Mouse (Mus musculus) forebrain, postnatal 0 days (tissue): ENCODE data around the gene Pigo. TPM values are rescaled to one million over a fixed set of nuclear protein-coding genes. Genes with fewer than 3 reads are reported as not detected.

ENCODE experiments used
- ATAC-seq: fragments of 200-750 bp; cut with Nextera tagmentation; 2 replicates; pipeline ENCODE4 v1.8.0; 2017; ENCODE audit warnings: mild to moderate bottlenecking, moderate library complexity
- DNase-seq: peaks from one replicate; pipeline ENCODE4 v3.0.0-alpha.2; 2015
- H3K27ac ChIP-seq: fragments of 300-500 bp; sonication (generic); 2 replicates; pipeline ENCODE4 v1.5.1; 2014; ENCODE audit warnings: low read depth, mild to moderate bottlenecking, antibody characterized with exemption, low read length, moderate library complexity, mixed read lengths
- H3K27me3 ChIP-seq: fragments of 300-500 bp; sonication (generic); 2 replicates; pipeline ENCODE4 v1.6.1; 2014; ENCODE audit warnings: mild to moderate bottlenecking, low read length, mixed read lengths; ENCODE audit not compliant: insufficient read depth
- H3K36me3 ChIP-seq: fragments of 300-500 bp; sonication (generic); 2 replicates; pipeline ENCODE4 v1.6.1; 2014; ENCODE audit warnings: mild to moderate bottlenecking, moderate library complexity; ENCODE audit not compliant: insufficient read depth
- H3K4me1 ChIP-seq: fragments of 300-500 bp; sonication (generic); 2 replicates; pipeline ENCODE4 v1.6.1; 2014; ENCODE audit warnings: antibody characterized with exemption; ENCODE audit not compliant: insufficient read depth
- H3K4me2 ChIP-seq: fragments of 300-500 bp; sonication (generic); 2 replicates; pipeline ENCODE4 v1.6.1; 2014; ENCODE audit warnings: low read depth, mild to moderate bottlenecking, moderate library complexity
- H3K4me3 ChIP-seq: fragments of 300-500 bp; sonication (generic); 2 replicates; pipeline ENCODE4 v1.5.1; 2014; ENCODE audit warnings: low read depth, low read length, mixed read lengths
- H3K9ac ChIP-seq: fragments of 300-500 bp; sonication (generic); 2 replicates; pipeline ENCODE4 v1.6.1; 2014; ENCODE audit warnings: mild to moderate bottlenecking
- H3K9me3 ChIP-seq: fragments of 300-500 bp; sonication (generic); 2 replicates; pipeline ENCODE4 v1.6.1; 2016; ENCODE audit warnings: low read length
- CTCF ChIP-seq: sonication (generic); IDR thresholded peaks from 2 replicates; pipeline ENCODE4 v1.5.1; 2016; ENCODE audit warnings: antibody characterized with exemption, control low read depth, low read depth
- WGBS: fragments of 180-500 bp; shearing (Covaris S2); extraction: QIAGEN DNeasy Blood & Tissue Kit; methylation state at CpG from one replicate; pipeline ENCODE4 v1.1.7; 2014; 5-methylcytosine and 5-hydroxymethylcytosine counted together
- polyA plus RNA-seq: library from polyadenylated mRNA; unstranded; fragments of >200 nt; fragmentation: Nextera tagmentation; extraction: Ambion mirVana; gene quantifications from 2 replicates; pipeline ENCODE4 v1.2.1, GENCODE M21; 2015
- total RNA-seq: library from RNA; depleted of rRNA; stranded (reverse); fragments of >200 nt; gene quantifications from 2 replicates; pipeline ENCODE4 v1.2.3, GENCODE M21; 2014; rRNA removed

Gene Pigo
- total RNA-seq (15.6 and 20.3 TPM in 2 replicates), polyA plus RNA-seq (16.5 and 21.9 TPM in 2 replicates)

- peaks cover 59% of the 10 kb centered on the region for H3K36me3 ChIP-seq
- no peaks in the 10 kb centered on the region for H3K27me3 ChIP-seq
- H3K4me1 ChIP-seq: peaks cover 13% of the 10 kb centered on the region
- TF ChIP-seq CTCF: peak; percentile 87
- DNase-seq (peak; percentile 97), ATAC-seq (peak; percentile 96)
- no peaks in the 10 kb centered on the region for H3K9me3 ChIP-seq
- H3K9ac ChIP-seq: peak within 1 kb of the TSS; percentile 37
- H3K4me2 ChIP-seq: peak within 1 kb of the TSS; percentile 61
- 9% methylated on average over 42 of the region's 42 CpGs for WGBS
- H3K4me3 ChIP-seq: peak within 1 kb of the TSS; percentile 39
- H3K27ac ChIP-seq: peak within 1 kb of the TSS; percentile 83
Observed at GRCm38 (mm10) chr4:43025084-43025960, at the start of gene Pigo. Pigo (minus strand) TSS chr4:43025819.

DNA sequence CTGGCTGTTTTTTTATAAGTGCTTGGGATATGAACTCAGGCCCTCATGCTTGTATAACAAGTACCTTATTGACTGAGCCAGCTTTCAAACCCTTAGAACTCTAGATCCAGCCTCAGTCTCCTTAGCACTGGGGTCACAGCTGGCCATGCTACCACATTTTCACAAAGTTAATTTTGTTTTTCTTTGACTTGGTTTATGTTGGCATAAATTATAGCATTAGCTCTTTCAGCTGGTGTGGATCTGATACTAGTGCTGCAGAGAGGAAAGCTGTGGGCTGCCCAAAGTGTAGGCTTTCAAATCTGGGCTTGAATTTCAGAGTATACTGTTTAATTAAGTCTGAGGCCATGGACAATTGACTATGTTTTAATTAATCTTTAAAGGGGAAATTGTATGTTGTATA lies 49.3 kb upstream of the Pigo start:
- Histone ChIP-seq H3K9me3 (no peaks in the 10 kb centered on the region), H3K27ac (no peak overlapping the region), H3K4me1 (no peaks in the 10 kb centered on the region), H3K36me3 (no peaks in the 10 kb centered on the region), H3K4me2 (no peak overlapping the region), H3K27me3 (no peaks in the 10 kb centered on the region), H3K9ac (no peak overlapping the region), H3K4me3 (no peak overlapping the region)
- DNase-seq (no peak), ATAC-seq (no peak)
- no peak for TF ChIP-seq CTCF

- TF ChIP-seq CTCF: no peak
- no peak overlapping the region for H3K27ac ChIP-seq
- no peaks in the 10 kb centered on the region for H3K9me3 ChIP-seq
- no peak for ATAC-seq
- 97% methylated on average over 4 of the region's 4 CpGs for WGBS
- no peak overlapping the region for H3K4me3 ChIP-seq
- H3K4me2 ChIP-seq: no peak overlapping the region
- no peaks in the 10 kb centered on the region for H3K27me3 ChIP-seq
- DNase-seq: no peak
- no peaks in the 10 kb centered on the region for H3K36me3 ChIP-seq
- H3K4me1 ChIP-seq: peaks cover 4% of the 10 kb centered on the region; the same call in 1 of the 2 replicates
- no peak overlapping the region for H3K9ac ChIP-seq
Observed at GRCm38 (mm10) chr4:43065471-43065870, 39.9 kb upstream of the Pigo start.

GRCm38 (mm10) chr4:43060286-43060685 lies 34.7 kb upstream of the Pigo start:
- Histone ChIP-seq H3K9me3 (no peaks in the 10 kb centered on the region), H3K27ac (no peak overlapping the region), H3K9ac (no peak overlapping the region), H3K4me3 (0 out of 2 replicates have a peak overlapping the region, but pooled peaks have one; percentile 65), H3K36me3 (no peaks in the 10 kb centered on the region), H3K4me2 (peak overlapping the region; percentile 59), H3K4me1 (peaks cover 4% of the 10 kb centered on the region; the same call in 1 of the 2 replicates), H3K27me3 (no peaks in the 10 kb centered on the region)
- WGBS: 24% methylated on average over 3 of the region's 3 CpGs
- DNase-seq (peak; percentile 11), ATAC-seq (no peak)
- TF ChIP-seq CTCF: peak; percentile 23; the same call in 1 of the 2 replicates

- Histone ChIP-seq H3K27ac (no peak overlapping the region; the same call in 1 of the 2 replicates), H3K9ac (peak overlapping the region; percentile 62), H3K4me1 (peaks cover 4% of the 10 kb centered on the region; the same call in 1 of the 2 replicates), H3K4me3 (peak overlapping the region; percentile 65), H3K27me3 (no peaks in the 10 kb centered on the region), H3K4me2 (peak overlapping the region; percentile 59), H3K36me3 (no peaks in the 10 kb centered on the region), H3K9me3 (no peaks in the 10 kb centered on the region)
- DNase-seq (no peak), ATAC-seq (no peak)
- 30% methylated on average over 3 of the region's 3 CpGs for WGBS
- no peak for TF ChIP-seq CTCF
Observed at GRCm38 (mm10) chr4:43059697-43060096, 34.1 kb upstream of the Pigo start.

- Histone ChIP-seq H3K9ac (peak within 1 kb of the TSS; percentile 62), H3K4me3 (peak within 1 kb of the TSS; percentile 65), H3K4me1 (peaks cover 4% of the 10 kb centered on the region; the same call in 1 of the 2 replicates), H3K9me3 (no peaks in the 10 kb centered on the region), H3K4me2 (peak within 1 kb of the TSS; percentile 59), H3K27ac (peak within 1 kb of the TSS; percentile 82), H3K36me3 (no peaks in the 10 kb centered on the region), H3K27me3 (no peaks in the 10 kb centered on the region)
- ATAC-seq (peak; percentile 99), DNase-seq (peak; percentile 95)
- TF ChIP-seq CTCF: no peak
- 3% methylated on average over 79 of the region's 90 CpGs for WGBS
Observed at GRCm38 (mm10) chr4:43058753-43059654, 33.4 kb upstream of the Pigo start, which contains the start of gene Unc13b. Unc13b (plus strand) TSS chr4:43058953.
